In genomic region chr12:72438961-72439480, GRCm38 (mm10) we compare ENCODE assay signal across 29 mouse cellular contexts. TPM values are rescaled to one million over a fixed set of nuclear protein-coding genes. Genes with fewer than 3 reads are reported as not detected.
DNase-seq lines count a peak whose midpoint lies in the region; ATAC-seq and TF ChIP-seq lines count a peak whose summit lies in the region.
"Had no signal": no experiment of that assay in that cellular context is flagged by ENCODE, and none has a peak within 500 bp of the region (broad histone marks: within the 10 kb centered on the region; RNA-seq: fewer than 3 reads in every experiment).

No protein-coding gene starts in this region.

- H3K9ac ChIP-seq in heart, postnatal 0 days (replicated peaks; ENCODE audit: low read depth, low read length) = no peak overlapping the region
- H3K9ac ChIP-seq in heart, embryonic 12.5 days = no peak overlapping the region
- no peak overlapping the region for H3K9ac ChIP-seq in midbrain, embryonic 14.5 days (replicated peaks; ENCODE audit: low read length)
- no peak overlapping the region for H3K9ac ChIP-seq in midbrain, embryonic 16.5 days (ENCODE audit: low read depth, low read length)
- H3K9ac ChIP-seq: heart, embryonic 15.5 days; intestine, embryonic 15.5 days; limb, embryonic 12.5 days; liver, embryonic 15.5 days; neural tube, embryonic 15.5 days had no signal

- H3K4me3 ChIP-seq in heart, embryonic 10.5 days = no peak overlapping the region
- no peak overlapping the region for H3K4me3 ChIP-seq in heart, postnatal 0 days (ENCODE audit: low read depth, low read length)
- no peak overlapping the region for H3K4me3 ChIP-seq in heart, embryonic 12.5 days
- no peak overlapping the region for H3K4me3 ChIP-seq in midbrain, embryonic 14.5 days (replicated peaks; ENCODE audit: low read depth, low read length)
- H3K4me3 ChIP-seq in midbrain, embryonic 16.5 days (ENCODE audit: low read depth, low read length) = no peak overlapping the region
- H3K4me3 ChIP-seq: erythroblast, embryonic 14.5 days; heart, embryonic 15.5 days; hindbrain, embryonic 10.5 days; intestine, embryonic 15.5 days; layer of hippocampus, adult 2 months; left cerebral cortex, adult 2 months; limb, embryonic 12.5 days; liver, embryonic 15.5 days; midbrain, embryonic 10.5 days; neural tube, embryonic 15.5 days had no signal

- no peak for TF ChIP-seq CTCF in heart, postnatal 0 days (IDR thresholded peaks at IDR 0.05; ENCODE audit: low read depth)

- no peaks in the 10 kb centered on the region for H3K9me3 ChIP-seq in heart, embryonic 10.5 days
- H3K9me3 ChIP-seq in heart, postnatal 0 days (replicated peaks; ENCODE audit: control insufficient read depth, low read length) = no peaks in the 10 kb centered on the region
- no peaks in the 10 kb centered on the region for H3K9me3 ChIP-seq in heart, embryonic 12.5 days (replicated peaks)
- H3K9me3 ChIP-seq in midbrain, embryonic 14.5 days (ENCODE audit: control insufficient read depth, low read length) = no peaks in the 10 kb centered on the region
- no peaks in the 10 kb centered on the region for H3K9me3 ChIP-seq in midbrain, embryonic 16.5 days (replicated peaks; ENCODE audit: control insufficient read depth, low read length, poor library complexity, severe bottlenecking)
- H3K9me3 ChIP-seq: heart, embryonic 15.5 days; hindbrain, embryonic 10.5 days; intestine, embryonic 15.5 days; limb, embryonic 12.5 days; liver, embryonic 15.5 days; midbrain, embryonic 10.5 days; neural tube, embryonic 15.5 days had no signal

- H3K27ac ChIP-seq in heart, embryonic 10.5 days = no peak overlapping the region
- H3K27ac ChIP-seq in heart, postnatal 0 days (ENCODE audit: low read depth) = no peak overlapping the region
- no peak overlapping the region for H3K27ac ChIP-seq in heart, embryonic 12.5 days (ENCODE audit: poor library complexity, severe bottlenecking)
- H3K27ac ChIP-seq in midbrain, embryonic 14.5 days (replicated peaks; ENCODE audit: low read depth, low read length) = no peak overlapping the region
- no peak overlapping the region for H3K27ac ChIP-seq in midbrain, embryonic 16.5 days (ENCODE audit: low read length)
- H3K27ac ChIP-seq: heart, embryonic 15.5 days; hindbrain, embryonic 10.5 days; intestine, embryonic 15.5 days; layer of hippocampus, adult 2 months; left cerebral cortex, adult 2 months; limb, embryonic 12.5 days; liver, embryonic 15.5 days; midbrain, embryonic 10.5 days; neural tube, embryonic 15.5 days had no signal

- peak; percentile 93 for DNase-seq in heart, adult 11 months
- DNase-seq in heart, embryonic 10.5 days (ENCODE audit: low spot score) = no peak
- peak; percentile 47 for DNase-seq in heart, postnatal 0 days (ENCODE audit: low spot score)
- peak; percentile 53 for DNase-seq in midbrain, embryonic 14.5 days
- DNase-seq in retina, postnatal 1 day = peak; percentile 20
- DNase-seq: adrenal gland, postnatal 25 days; cerebellum, adult 2 months; cerebellum, postnatal 14 days; kidney, adult 2 months; kidney, postnatal 36 days; right cerebral cortex, postnatal 4 days; thymus, adult 2 months; thymus, postnatal 36 days had no signal

- no peak; the same call in 1 of the 2 replicates for TF ChIP-seq EP300 in heart, postnatal 0 days (IDR thresholded peaks at IDR 0.05; ENCODE audit: low read depth)

- H3K27me3 ChIP-seq in heart, embryonic 10.5 days (ENCODE audit: insufficient read depth, poor library complexity, severe bottlenecking) = no peaks in the 10 kb centered on the region
- H3K27me3 ChIP-seq in heart, postnatal 0 days (ENCODE audit: control insufficient read depth, insufficient read depth, low read length) = no peaks in the 10 kb centered on the region
- H3K27me3 ChIP-seq in heart, embryonic 12.5 days (replicated peaks) = no peaks in the 10 kb centered on the region
- no peaks in the 10 kb centered on the region for H3K27me3 ChIP-seq in midbrain, embryonic 14.5 days (ENCODE audit: control insufficient read depth, insufficient read depth, low read length)
- no peaks in the 10 kb centered on the region for H3K27me3 ChIP-seq in midbrain, embryonic 16.5 days (ENCODE audit: control insufficient read depth, insufficient read depth, low read depth, low read length)
- H3K27me3 ChIP-seq: heart, embryonic 15.5 days; intestine, embryonic 15.5 days; limb, embryonic 12.5 days; liver, embryonic 15.5 days; neural tube, embryonic 15.5 days had no signal

- ATAC-seq in heart, postnatal 0 days (ENCODE audit: insufficient read depth, low read depth) = no peak
- no peak for ATAC-seq in heart, embryonic 12.5 days (ENCODE audit: insufficient number of reproducible peaks, low FRiP score)
- no peak for ATAC-seq in midbrain, embryonic 14.5 days (ENCODE audit: low FRiP score, low TSS enrichment)
- ATAC-seq in midbrain, embryonic 16.5 days = no peak
- ATAC-seq: CD4-positive, CD25-positive, alpha-beta regulatory T cell, adult 4 months; hindbrain, embryonic 16.5 days; intestine, embryonic 15.5 days had no signal

- no peak overlapping the region for H3K4me2 ChIP-seq in heart, postnatal 0 days (ENCODE audit: low read depth, low read length)
- H3K4me2 ChIP-seq in heart, embryonic 12.5 days = no peak overlapping the region
- no peak overlapping the region for H3K4me2 ChIP-seq in midbrain, embryonic 14.5 days (ENCODE audit: low read length)
- H3K4me2 ChIP-seq in midbrain, embryonic 16.5 days (ENCODE audit: low read length) = no peak overlapping the region
- H3K4me2 ChIP-seq: heart, embryonic 15.5 days; intestine, embryonic 15.5 days; limb, embryonic 12.5 days; liver, embryonic 15.5 days; neural tube, embryonic 15.5 days had no signal

- no peaks in the 10 kb centered on the region for H3K4me1 ChIP-seq in heart, embryonic 10.5 days
- H3K4me1 ChIP-seq in heart, postnatal 0 days (ENCODE audit: control insufficient read depth, insufficient read depth) = peaks cover 8% of the 10 kb centered on the region; the same call in 1 of the 2 replicates
- 0 out of 2 replicates have a peak, but pooled peaks cover 2% of the 10 kb centered on the region for H3K4me1 ChIP-seq in heart, embryonic 12.5 days (replicated peaks)
- peaks cover 19% of the 10 kb centered on the region; the same call in 1 of the 2 replicates for H3K4me1 ChIP-seq in midbrain, embryonic 14.5 days (ENCODE audit: control insufficient read depth, insufficient read depth, low read length)
- peaks cover 19% of the 10 kb centered on the region for H3K4me1 ChIP-seq in midbrain, embryonic 16.5 days (ENCODE audit: control insufficient read depth, insufficient read depth, low read length)
- H3K4me1 ChIP-seq: limb, embryonic 12.5 days; liver, embryonic 15.5 days had no signal

- H3K36me3 ChIP-seq in heart, embryonic 10.5 days = no peaks in the 10 kb centered on the region
- H3K36me3 ChIP-seq in heart, postnatal 0 days (replicated peaks; ENCODE audit: control insufficient read depth, insufficient read depth, low read length) = no peaks in the 10 kb centered on the region
- no peaks in the 10 kb centered on the region for H3K36me3 ChIP-seq in heart, embryonic 12.5 days
- no peaks in the 10 kb centered on the region for H3K36me3 ChIP-seq in midbrain, embryonic 14.5 days (ENCODE audit: control insufficient read depth, insufficient read depth, low read length)
- no peaks in the 10 kb centered on the region for H3K36me3 ChIP-seq in midbrain, embryonic 16.5 days (ENCODE audit: control insufficient read depth, insufficient read depth, low read length)
- H3K36me3 ChIP-seq: heart, embryonic 15.5 days; hindbrain, embryonic 10.5 days; intestine, embryonic 15.5 days; limb, embryonic 12.5 days; liver, embryonic 15.5 days; midbrain, embryonic 10.5 days; neural tube, embryonic 15.5 days had no signal

- WGBS in heart, embryonic 10.5 days = 71% methylated on average over 6 of the region's 6 CpGs
- 55% methylated on average over 6 of the region's 6 CpGs for WGBS in heart, postnatal 0 days
- WGBS in heart, embryonic 12.5 days = 64% methylated on average over 6 of the region's 6 CpGs
- 40% methylated on average over 6 of the region's 6 CpGs for WGBS in midbrain, embryonic 14.5 days
- 32% methylated on average over 6 of the region's 6 CpGs for WGBS in midbrain, embryonic 16.5 days

RNA-seq across cellular contexts. Expression of gene Lrrc9, which starts 2.6 kb away (rescaled TPM):
- polyA plus RNA-seq in heart, embryonic 10.5 days (2016; fragmentation: Nextera tagmentation; extraction: Ambion mirVana) = 1.2 and 1.4 TPM in 2 replicates
- 0.46 and 0.76 TPM in 2 replicates for total RNA-seq in heart, postnatal 0 days (2014; rRNA removed; ENCODE audit: low replicate concordance)
- polyA plus RNA-seq in heart, postnatal 0 days (2015; fragmentation: Nextera tagmentation; extraction: Ambion mirVana) = 0.31 and 0.51 TPM in 2 replicates
- polyA plus RNA-seq in heart, embryonic 12.5 days (2016; fragmentation: Nextera tagmentation; extraction: Ambion mirVana) = 1.6 and 1.8 TPM in 2 replicates
- 5.0 TPM in 2 replicates for polyA plus RNA-seq in midbrain, embryonic 14.5 days (2014; fragmentation: Nextera tagmentation; extraction: Ambion mirVana)
- polyA plus RNA-seq in midbrain, embryonic 16.5 days (2015; fragmentation: Nextera tagmentation; extraction: Ambion mirVana) = 4.0 and 4.8 TPM in 2 replicates
- polyA plus RNA-seq: erythroblast, embryonic 14.5 days; kidney, adult 2 months; liver, adult 2 months had no signal

RNA-seq across cellular contexts. Expression of gene Rtn1, which starts 30.2 kb away (rescaled TPM):
- polyA plus RNA-seq in heart, embryonic 10.5 days (2016; fragmentation: Nextera tagmentation; extraction: Ambion mirVana) = 13.8 and 15.2 TPM in 2 replicates
- 11.7 and 20.3 TPM in 2 replicates for total RNA-seq in heart, postnatal 0 days (2014; rRNA removed; ENCODE audit: low replicate concordance)
- polyA plus RNA-seq in heart, postnatal 0 days (2015; fragmentation: Nextera tagmentation; extraction: Ambion mirVana) = 6.5 and 7.5 TPM in 2 replicates
- polyA plus RNA-seq in heart, embryonic 12.5 days (2016; fragmentation: Nextera tagmentation; extraction: Ambion mirVana) = 18.4 and 20.1 TPM in 2 replicates
- polyA plus RNA-seq in midbrain, embryonic 14.5 days (2014; fragmentation: Nextera tagmentation; extraction: Ambion mirVana) = 2,477 and 2,923 TPM in 2 replicates
- polyA plus RNA-seq in midbrain, embryonic 16.5 days (2015; fragmentation: Nextera tagmentation; extraction: Ambion mirVana) = 3,227 and 3,475 TPM in 2 replicates
- total RNA-seq: megakaryocyte progenitor cell, adult 5-6 weeks had no signal
- polyA plus RNA-seq: CD4-positive, CD25-positive, alpha-beta regulatory T cell, adult 4 months had no signal

Comparison
In these comparisons a context has a peak if more than half of its experiments do, and no peak if none do; other contexts are left out.
1. RNA of gene Rtn1, which starts 30.2 kb away (polyA plus RNA-seq): 3,227 to 3,475 TPM in midbrain, embryonic 16.5 days and 2,477 to 2,923 TPM in midbrain, embryonic 14.5 days; 18.4 to 20.1 TPM in heart, embryonic 12.5 days, 13.8 to 15.2 TPM in heart, embryonic 10.5 days and 6.5 to 7.5 TPM in heart, postnatal 0 days; every median in the first group is over 100 times any median in the second.